Mouse (Mus musculus) intestine, embryonic 14.5 days (tissue): Measurements from ENCODE around the gene Churc1. TPM values are rescaled to one million over a fixed set of nuclear protein-coding genes. Genes with fewer than 3 reads are reported as not detected.

ENCODE experiments used
- ATAC-seq: fragments of 200-750 bp; cut with Nextera tagmentation; replicated peaks from 2 replicates; pipeline ENCODE4 v1.8.0; 2017; ENCODE audit warnings: low read depth, moderate number of reproducible peaks, moderate TSS enrichment, moderate library complexity; ENCODE audit not compliant: low FRiP score, low TSS enrichment
- DNase-seq: peaks from one replicate; pipeline ENCODE4 v3.0.0-alpha.2; 2018; ENCODE audit warnings: low spot score
- H3K27ac ChIP-seq: fragments of 300-500 bp; sonication (generic); 2 replicates; pipeline ENCODE4 v1.5.1; 2014; ENCODE audit warnings: low read depth, mild to moderate bottlenecking, control low read depth
- H3K27me3 ChIP-seq: fragments of 300-500 bp; sonication (generic); replicated peaks from 2 replicates; pipeline ENCODE4 v1.6.1; 2014; ENCODE audit warnings: low read length, control low read depth; ENCODE audit not compliant: control insufficient read depth, insufficient read depth
- H3K36me3 ChIP-seq: fragments of 300-500 bp; sonication (generic); 2 replicates; pipeline ENCODE4 v1.6.1; 2014; ENCODE audit warnings: low read length, control low read depth; ENCODE audit not compliant: control insufficient read depth, insufficient read depth
- H3K4me1 ChIP-seq: fragments of 300-500 bp; sonication (generic); replicated peaks from 2 replicates; pipeline ENCODE4 v1.6.1; 2014; ENCODE audit warnings: low read length, control low read depth, mixed read lengths; ENCODE audit not compliant: control insufficient read depth, insufficient read depth
- H3K4me2 ChIP-seq: fragments of 300-500 bp; sonication (generic); 2 replicates; pipeline ENCODE4 v1.6.1; 2014; ENCODE audit warnings: low read length
- H3K4me3 ChIP-seq: fragments of 300-500 bp; sonication (generic); 2 replicates; pipeline ENCODE4 v1.5.1; 2014; ENCODE audit warnings: low read depth, low read length, control low read depth, mixed read lengths
- H3K9ac ChIP-seq: fragments of 300-500 bp; sonication (generic); 2 replicates; pipeline ENCODE4 v1.6.1; 2014; ENCODE audit warnings: mild to moderate bottlenecking, low read length
- H3K9me3 ChIP-seq: fragments of 300-500 bp; sonication (generic); 2 replicates; pipeline ENCODE4 v1.6.1; 2016; ENCODE audit warnings: low read length, control low read depth; ENCODE audit not compliant: control insufficient read depth
- WGBS: fragments of 180-500 bp; shearing (Covaris S2); extraction: QIAGEN DNeasy Blood & Tissue Kit; methylation state at CpG from one replicate; pipeline ENCODE4 v1.1.7; 2014; 5-methylcytosine and 5-hydroxymethylcytosine counted together
- polyA plus RNA-seq: library from polyadenylated mRNA; unstranded; fragments of >200 nt; fragmentation: Nextera tagmentation; extraction: Ambion mirVana; gene quantifications from 2 replicates; pipeline ENCODE4 v1.2.1, GENCODE M21; 2014

Gene Churc1
- polyA plus RNA-seq, 1 experiment from 2014 or later, result 146 TPM

- H3K36me3 ChIP-seq, result no peaks in the 10 kb centered on the region
- no peak overlapping the region for H3K4me2 ChIP-seq
- no peaks in the 10 kb centered on the region for H3K9me3 ChIP-seq
- ATAC-seq, result no peak
- WGBS, result 91% methylated on average over 5 of the region's 5 CpGs
- H3K9ac ChIP-seq, result no peak overlapping the region
- H3K4me1 ChIP-seq, result no peaks in the 10 kb centered on the region
- H3K27ac ChIP-seq, result no peak overlapping the region
- DNase-seq, result no peak
- H3K27me3 ChIP-seq, result no peaks in the 10 kb centered on the region
- no peak overlapping the region for H3K4me3 ChIP-seq
These were observed 5.6 kb downstream of the Churc1 start for GRCm38 (mm10) chr12:76770841-76771500.

- Histone ChIP-seq H3K9me3 (no peaks in the 10 kb centered on the region), H3K4me3 (no peak overlapping the region), H3K27ac (no peak overlapping the region), H3K9ac (no peak overlapping the region), H3K4me1 (no peaks in the 10 kb centered on the region), H3K36me3 (no peaks in the 10 kb centered on the region), H3K27me3 (no peaks in the 10 kb centered on the region), H3K4me2 (no peak overlapping the region)
- WGBS, result 82% methylated on average over 5 of the region's 5 CpGs
- DNase-seq (no peak), ATAC-seq (no peak)
These were observed 6.2 kb downstream of the Churc1 start for GRCm38 (mm10) chr12:76771540-76771939.

GRCm38 (mm10) chr12:76774652-76775051 is 9.3 kb downstream of the Churc1 start:
- WGBS, result 71% methylated on average over 3 of the region's 3 CpGs

GRCm38 (mm10) chr12:76775132-76775531 is 9.8 kb downstream of the Churc1 start:
- Histone ChIP-seq H3K4me1 (no peaks in the 10 kb centered on the region), H3K27ac (no peak overlapping the region), H3K4me3 (no peak overlapping the region), H3K4me2 (no peak overlapping the region), H3K9ac (no peak overlapping the region), H3K36me3 (no peaks in the 10 kb centered on the region), H3K9me3 (no peaks in the 10 kb centered on the region), H3K27me3 (no peaks in the 10 kb centered on the region)
- DNase-seq (no peak), ATAC-seq (no peak)
- WGBS, result 76% methylated on average over 4 of the region's 4 CpGs

More at GRCm38 (mm10) chr12:76774652-76775051, 9.3 kb downstream of the Churc1 start:
- H3K9ac ChIP-seq, result no peak overlapping the region
- H3K4me2 ChIP-seq, result no peak overlapping the region
- H3K4me1 ChIP-seq, result no peaks in the 10 kb centered on the region
- H3K36me3 ChIP-seq, result no peaks in the 10 kb centered on the region
- H3K27me3 ChIP-seq, result no peaks in the 10 kb centered on the region
- no peak for ATAC-seq
- no peak overlapping the region for H3K4me3 ChIP-seq
- H3K27ac ChIP-seq, result no peak overlapping the region
- no peaks in the 10 kb centered on the region for H3K9me3 ChIP-seq
- no peak for DNase-seq

GRCm38 (mm10) chr12:76776898-76777297 is 11.6 kb downstream of the Churc1 start:
- no peak overlapping the region for H3K4me2 ChIP-seq
- H3K4me3 ChIP-seq, result no peak overlapping the region
- no peaks in the 10 kb centered on the region for H3K4me1 ChIP-seq
- WGBS, result 81% methylated on average over 5 of the region's 5 CpGs
- DNase-seq, result no peak
- no peak for ATAC-seq
- no peaks in the 10 kb centered on the region for H3K9me3 ChIP-seq
- no peaks in the 10 kb centered on the region for H3K36me3 ChIP-seq
- no peaks in the 10 kb centered on the region for H3K27me3 ChIP-seq
- H3K9ac ChIP-seq, result no peak overlapping the region
- no peak overlapping the region for H3K27ac ChIP-seq

GRCm38 (mm10) chr12:76777845-76778244 is 12.5 kb downstream of the Churc1 start:
- no peaks in the 10 kb centered on the region for H3K9me3 ChIP-seq
- H3K27me3 ChIP-seq, result no peaks in the 10 kb centered on the region
- H3K9ac ChIP-seq, result no peak overlapping the region
- no peaks in the 10 kb centered on the region for H3K36me3 ChIP-seq
- H3K4me1 ChIP-seq, result no peaks in the 10 kb centered on the region
- ATAC-seq, result no peak
- no peak overlapping the region for H3K4me3 ChIP-seq
- no peak overlapping the region for H3K27ac ChIP-seq
- no peak for DNase-seq
- H3K4me2 ChIP-seq, result no peak overlapping the region

- H3K9me3 ChIP-seq, result no peaks in the 10 kb centered on the region
- H3K36me3 ChIP-seq, result no peaks in the 10 kb centered on the region
- no peaks in the 10 kb centered on the region for H3K27me3 ChIP-seq
- H3K4me3 ChIP-seq, result no peak overlapping the region
- WGBS, result 79% methylated on average over 10 of the region's 10 CpGs
- no peak overlapping the region for H3K9ac ChIP-seq
- no peak for DNase-seq
- no peak overlapping the region for H3K4me2 ChIP-seq
- no peaks in the 10 kb centered on the region for H3K4me1 ChIP-seq
- H3K27ac ChIP-seq, result no peak overlapping the region
- no peak for ATAC-seq
These were observed 13.2 kb downstream of the Churc1 start for GRCm38 (mm10) chr12:76778305-76779083.

- no peaks in the 10 kb centered on the region for H3K4me1 ChIP-seq
- H3K27ac ChIP-seq, result no peak overlapping the region
- no peaks in the 10 kb centered on the region for H3K36me3 ChIP-seq
- no peak overlapping the region for H3K9ac ChIP-seq
- ATAC-seq, result no peak
- H3K4me3 ChIP-seq, result no peak overlapping the region
- WGBS, result 87% methylated on average over 5 of the region's 5 CpGs
- DNase-seq, result no peak
- no peak overlapping the region for H3K4me2 ChIP-seq
- no peaks in the 10 kb centered on the region for H3K9me3 ChIP-seq
- no peaks in the 10 kb centered on the region for H3K27me3 ChIP-seq
These were observed 14.6 kb downstream of the Churc1 start for GRCm38 (mm10) chr12:76779951-76780350.
